Mouse (Mus musculus) frontal cortex, postnatal 25 days (tissue): ENCODE measurements around the gene Polr3b.

Source experiments
- DNase-seq, 2 experiments: peaks; one replicate each; pipeline ENCODE4 v3.0.0; 2022; ENCODE audit warnings: low spot score in 2 of 2

Gene Polr3b

GRCm38 (mm10) chr10:84710192-84710591 is 88.1 kb downstream of the Polr3b start:
- no peak for DNase-seq

GRCm38 (mm10) chr10:84710827-84711226 is 88.7 kb downstream of the Polr3b start:
- DNase-seq: no peak

- no peak for DNase-seq
These were observed 89.4 kb downstream of the Polr3b start for GRCm38 (mm10) chr10:84711479-84711878.

DNA sequence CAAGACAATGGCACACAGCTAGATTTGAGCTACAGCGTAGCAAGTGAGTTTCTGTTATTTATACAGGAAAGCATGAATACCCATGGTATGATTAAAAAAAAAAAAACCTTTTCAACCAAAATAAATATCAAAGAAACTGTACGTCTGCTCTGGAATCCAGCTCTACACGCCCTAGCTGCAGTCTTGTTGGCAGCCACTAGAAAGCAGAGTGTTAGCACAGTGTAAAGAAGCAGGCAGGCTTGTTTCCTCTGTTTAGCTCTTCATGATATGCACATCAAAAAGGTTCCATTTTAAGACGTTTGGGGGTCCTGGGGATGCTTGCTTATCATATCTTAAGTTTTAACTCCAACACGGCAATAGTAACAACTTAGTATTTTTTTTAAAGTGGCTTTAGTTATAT is 89.8 kb downstream of the Polr3b start:
- DNase-seq: no peak

- no peak for DNase-seq
These were observed 90.4 kb downstream of the Polr3b start for GRCm38 (mm10) chr10:84712532-84712931.

GRCm38 (mm10) chr10:84713043-84713442 is 91.0 kb downstream of the Polr3b start:
- no peak for DNase-seq

- no peak for DNase-seq
These were observed 93.5 kb downstream of the Polr3b start for GRCm38 (mm10) chr10:84715639-84716038.

GRCm38 (mm10) chr10:84716581-84716980 is 94.5 kb downstream of the Polr3b start:
- DNase-seq: no peak

DNA sequence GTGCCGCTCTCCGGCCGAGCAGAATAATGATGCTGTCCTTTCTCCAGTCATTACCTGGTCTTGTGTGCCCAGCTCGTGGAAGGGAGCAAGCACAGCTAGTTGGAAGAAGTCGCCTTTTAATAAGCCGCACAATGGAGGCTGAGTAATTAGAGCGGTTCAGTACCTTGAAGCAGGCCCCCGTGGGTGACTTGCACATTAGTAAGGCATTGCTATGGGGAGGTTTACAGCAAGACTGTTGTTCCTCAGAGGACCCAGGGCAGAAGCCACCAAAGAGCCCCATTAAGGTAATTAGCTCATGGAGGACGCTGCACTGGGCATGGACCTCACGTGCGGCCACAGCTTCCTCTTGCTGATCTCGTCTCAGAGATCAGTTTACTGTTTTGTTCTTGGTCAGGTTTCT is 100.6 kb downstream of the Polr3b start:
- no peak for DNase-seq

- DNase-seq: no peak
These were observed 104.9 kb downstream of the Polr3b start for GRCm38 (mm10) chr10:84727005-84727404.

DNA sequence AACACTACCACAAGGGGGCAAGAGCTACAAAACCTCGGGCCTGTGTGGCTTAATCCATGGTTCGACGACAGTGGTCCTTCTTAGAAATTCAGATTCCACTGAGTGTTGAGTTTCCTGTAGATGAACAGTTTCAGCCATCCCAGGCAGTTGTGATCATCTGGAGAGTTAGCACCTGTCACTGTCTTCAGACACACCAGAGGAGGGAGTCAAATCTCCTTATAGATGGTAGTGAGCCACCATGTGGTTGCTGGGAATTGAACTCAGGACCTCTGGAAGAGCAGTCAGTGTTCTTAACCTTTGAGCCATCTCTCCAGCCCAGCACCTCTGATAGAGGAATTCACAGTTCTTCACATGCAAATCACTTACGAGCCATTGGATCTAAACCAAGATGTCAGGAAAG is 105.7 kb downstream of the Polr3b start:
- no peak for DNase-seq

GRCm38 (mm10) chr10:84730078-84730477 is 108.0 kb downstream of the Polr3b start:
- no peak for DNase-seq

DNA sequence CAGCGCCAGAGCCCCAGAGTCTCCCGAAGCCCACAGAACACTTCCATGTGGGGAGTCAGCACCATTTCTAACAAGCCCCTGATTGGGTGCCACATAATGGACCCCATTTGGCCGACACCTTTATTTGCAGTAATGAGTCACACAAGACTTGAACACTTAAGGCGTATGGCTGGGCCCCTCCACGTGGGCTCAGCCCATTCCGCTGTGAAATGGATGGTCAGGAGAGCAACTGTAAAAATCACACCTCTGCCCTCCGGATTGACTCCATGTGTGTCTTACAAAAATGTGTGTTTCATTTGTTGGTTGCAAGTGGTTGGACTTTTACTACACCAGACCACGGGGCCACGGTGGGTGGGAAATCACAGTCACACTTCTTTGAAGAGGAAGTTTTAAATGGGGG is 108.9 kb downstream of the Polr3b start:
- DNase-seq: no peak

DNA sequence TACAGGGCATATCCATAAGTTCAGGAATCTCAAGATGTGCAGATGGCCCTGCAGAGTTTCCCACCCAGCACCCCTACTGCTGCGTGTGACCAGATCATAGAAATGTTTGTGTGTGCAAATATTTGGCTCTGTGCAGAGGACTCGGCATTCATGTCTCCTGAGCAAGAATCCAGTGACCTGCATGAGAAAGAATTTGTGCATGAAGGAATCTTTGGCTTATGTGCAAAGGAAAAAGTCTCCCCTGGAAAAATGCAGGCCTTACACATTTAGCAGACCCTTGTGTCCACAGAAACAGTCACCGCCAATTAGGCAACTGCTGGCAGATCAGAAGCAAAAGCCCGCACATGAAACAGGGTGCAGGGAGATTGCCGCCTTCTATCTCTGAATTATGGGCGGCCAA is 111.4 kb downstream of the Polr3b start:
- DNase-seq: no peak

DNA sequence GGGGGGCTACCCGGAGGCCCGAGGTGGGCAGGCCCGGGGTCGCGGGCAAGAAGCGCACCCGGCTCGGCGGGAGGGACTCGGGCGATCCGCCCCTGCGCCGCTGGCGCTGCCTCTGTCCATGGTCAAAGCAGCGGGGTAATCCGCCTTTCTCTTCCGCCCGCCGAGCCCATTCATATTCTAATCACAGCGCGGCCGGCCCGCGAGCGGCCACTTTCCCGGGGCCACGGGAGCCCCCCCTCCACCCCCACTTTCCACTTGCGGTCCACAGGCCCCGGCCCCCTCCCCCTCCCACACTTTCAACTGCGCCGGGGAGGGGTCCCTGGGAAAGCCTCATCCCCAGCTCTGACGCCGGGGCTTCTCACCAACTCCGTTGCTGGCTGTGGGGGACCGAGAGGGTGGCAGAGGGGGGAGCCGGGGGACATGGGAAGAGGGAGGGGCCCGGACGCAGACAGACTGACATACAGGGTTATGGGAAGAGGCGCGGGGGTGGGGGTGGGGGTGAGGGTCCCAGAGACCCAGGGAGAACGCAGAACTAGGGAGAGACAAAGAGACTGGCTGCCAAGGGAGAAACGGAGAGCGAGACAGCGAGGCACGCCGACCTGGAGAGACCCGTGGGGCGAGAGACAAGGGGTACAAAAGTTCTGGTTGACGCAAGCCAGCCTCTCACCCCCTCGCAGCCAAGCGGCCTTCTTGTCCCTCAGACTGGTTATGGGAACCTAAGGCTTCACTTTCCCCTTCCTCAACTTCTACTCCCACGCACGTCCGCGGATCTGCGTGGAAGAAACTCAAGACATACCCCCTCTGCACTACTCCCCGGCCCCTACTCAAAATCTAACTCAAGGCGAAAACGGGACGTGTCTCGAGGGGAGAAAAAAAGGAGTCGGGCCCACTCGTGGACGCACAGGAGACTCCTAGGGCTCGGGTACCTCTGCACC is 133.0 kb downstream of the Polr3b start:
- DNase-seq: no peak

DNA sequence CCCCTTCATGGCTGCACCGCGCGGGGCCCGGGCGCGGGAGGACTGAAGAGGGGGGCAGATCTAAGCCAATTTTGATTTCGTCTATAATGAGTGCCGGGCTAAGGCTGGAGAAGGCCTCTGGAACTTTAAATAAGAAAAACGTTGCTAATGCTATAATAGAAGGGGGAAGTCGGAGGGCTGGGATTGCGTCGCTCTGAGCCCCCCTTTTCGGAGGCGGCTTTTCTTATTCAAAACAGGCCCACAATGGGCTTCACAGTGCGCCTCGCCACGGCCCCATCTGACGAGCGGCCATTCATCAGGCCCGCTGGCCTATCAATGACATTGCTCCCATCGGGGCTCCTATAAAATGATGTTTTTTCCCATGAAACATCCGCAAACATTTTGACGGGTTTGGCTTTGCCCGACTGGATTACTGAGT is 133.7 kb downstream of the Polr3b start, which contains the start of gene Rfx4:
Gene Rfx4 (plus strand): TSS at position 277 of the 418 bp plus-strand sequence.
- DNase-seq: no peak

- no peak for DNase-seq
These were observed 134.5 kb downstream of the Polr3b start for GRCm38 (mm10) chr10:84756435-84757095.

- DNase-seq: no peak
These were observed 135.5 kb downstream of the Polr3b start for GRCm38 (mm10) chr10:84757426-84758199.

DNA sequence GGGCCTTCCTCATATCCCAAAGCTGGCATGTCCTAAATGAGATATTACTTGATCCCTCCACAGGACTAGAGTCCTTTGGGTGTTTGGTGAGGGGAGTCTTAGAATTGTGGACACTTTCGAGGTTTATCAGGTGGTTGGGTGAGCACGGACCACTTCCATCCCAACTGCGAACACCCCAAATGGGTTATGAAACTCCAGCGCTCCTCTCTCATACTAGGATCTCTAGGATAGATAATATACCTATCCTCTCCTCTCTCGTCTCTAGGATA is 136.0 kb downstream of the Polr3b start:
- no peak for DNase-seq

GRCm38 (mm10) chr10:84758483-84759431 is 136.7 kb downstream of the Polr3b start:
- no peak for DNase-seq

DNA sequence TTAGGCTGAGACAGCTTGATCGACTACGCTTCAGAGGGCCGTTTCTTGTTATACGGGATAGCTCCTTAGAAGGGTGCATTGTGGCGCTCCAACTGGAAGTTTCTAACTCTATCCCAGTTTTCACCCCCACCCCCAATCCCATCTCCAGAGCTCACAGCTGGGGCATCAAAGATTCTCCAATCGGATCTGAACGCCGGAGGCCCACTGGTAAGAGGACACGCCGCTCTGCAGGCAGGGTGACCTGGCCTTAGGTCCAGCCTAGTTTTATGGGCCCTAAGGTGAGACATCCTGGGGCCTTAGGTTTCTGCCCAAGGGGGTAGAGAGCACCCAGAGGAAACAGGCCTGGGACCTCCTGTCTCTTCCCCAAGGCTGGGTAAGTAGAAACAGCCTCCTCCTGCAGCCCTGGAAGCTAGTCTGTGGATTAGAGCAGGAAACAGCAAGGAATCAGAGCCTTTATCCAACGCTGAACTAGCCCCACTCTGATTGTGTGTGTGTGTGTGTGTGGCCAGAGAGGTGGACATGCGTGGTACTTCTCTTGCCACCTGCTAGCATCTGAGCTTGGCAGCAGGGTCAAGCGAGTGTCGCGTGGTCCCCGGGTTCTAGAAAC is 137.5 kb downstream of the Polr3b start:
- no peak for DNase-seq
